Mouse (Mus musculus) CH12.LX (cell line): ENCODE measurements around the gene Six4. TPM values are rescaled to one million over a fixed set of nuclear protein-coding genes. Genes with fewer than 3 reads are reported as not detected.

ENCODE experiments used
- DNase-seq: peaks from one replicate; pipeline ENCODE4 v3.0.0-alpha.2; 2013; ENCODE audit errors: extremely low read depth
- H3K27ac ChIP-seq: 2 replicates; pipeline ENCODE4 v1.5.1; 2012; ENCODE audit warnings: low read depth, mild to moderate bottlenecking, control low read depth, moderate library complexity; ENCODE audit not compliant: insufficient read depth
- H3K27me3 ChIP-seq: replicated peaks from 2 replicates; pipeline ENCODE3; 2012; ENCODE audit warnings: inconsistent platforms
- H3K36me3 ChIP-seq, 2 experiments: replicated peaks in 1 of 2; 2 replicates each; pipeline versions ENCODE3 to v1.6.1; 2012; ENCODE audit warnings: inconsistent platforms in 1 of 2, low read length in 1 of 2, mild to moderate bottlenecking in 1 of 2, mixed read lengths in 1 of 2, moderate library complexity in 1 of 2; ENCODE audit not compliant: control insufficient read depth in 1 of 2, insufficient read depth in 1 of 2
- H3K4me1 ChIP-seq, 2 experiments: 2 replicates each; pipeline ENCODE4 v1.6.1; 2012; ENCODE audit warnings: inconsistent platforms in 1 of 2, moderate library complexity in 1 of 2; ENCODE audit not compliant: insufficient read depth in 2 of 2, control insufficient read depth in 1 of 2
- H3K4me2 ChIP-seq: 2 replicates; pipeline ENCODE4 v1.6.1; 2012; ENCODE audit warnings: low read depth, mild to moderate bottlenecking, control low read depth; ENCODE audit not compliant: poor library complexity, insufficient read depth, severe bottlenecking
- H3K4me3 ChIP-seq, 3 experiments: fragments of 150-350 bp in 1 of 3; sonication (generic) in 1 of 3; replicated peaks in 1 of 3; 2 replicates each; pipeline versions ENCODE3 to v1.5.1; 2011 to 2012; ENCODE audit warnings: low read depth in 2 of 3, low read length in 2 of 3, mild to moderate bottlenecking in 2 of 3, moderate library complexity in 2 of 3, control low read depth in 1 of 3, improper control_type of control experiment in 1 of 3, inconsistent platforms in 1 of 3, mixed read lengths in 1 of 3; ENCODE audit not compliant: poor library complexity in 1 of 3
- H3K79me2 ChIP-seq: replicated peaks from 2 replicates; pipeline ENCODE4 v1.6.1; 2012; ENCODE audit warnings: mild to moderate bottlenecking, moderate library complexity; ENCODE audit not compliant: control insufficient read depth, poor library complexity, insufficient read depth, severe bottlenecking; ENCODE audit errors: extremely low read depth
- H3K9ac ChIP-seq: 2 replicates; pipeline ENCODE4 v1.6.1; 2012; ENCODE audit warnings: low read depth, mild to moderate bottlenecking, control low read depth, moderate library complexity; ENCODE audit not compliant: insufficient read depth
- H3K9me3 ChIP-seq: replicated peaks from 2 replicates; pipeline ENCODE3; 2012; ENCODE audit warnings: low read length, inconsistent platforms, mixed read lengths
- CHD2 ChIP-seq: IDR thresholded peaks from 2 replicates; pipeline ENCODE4 v1.6.1; 2011; ENCODE audit warnings: low read length, improper control_type of control experiment
- CTCF ChIP-seq, 2 experiments: IDR thresholded peaks in 1 of 2; conservative IDR thresholded peaks in 1 of 2; 2 replicates each; pipeline ENCODE4 v1.5.1; 2011 to 2012; ENCODE audit warnings: low read depth in 2 of 2, low read length in 2 of 2, improper control_type of control experiment in 1 of 2, inconsistent platforms in 1 of 2, mild to moderate bottlenecking in 1 of 2, moderate library complexity in 1 of 2
- EP300 ChIP-seq: IDR thresholded peaks from 2 replicates; pipeline ENCODE4 v1.6.1; 2011; ENCODE audit warnings: low read length, improper control_type of control experiment
- HCFC1 ChIP-seq: IDR thresholded peaks from 2 replicates; pipeline ENCODE4 v1.6.1; 2012; ENCODE audit warnings: low read depth, mild to moderate bottlenecking, inconsistent platforms, low read length, improper control_type of control experiment
- IRF4 ChIP-seq: IDR thresholded peaks from 2 replicates; pipeline ENCODE4 v1.6.1; 2014; ENCODE audit warnings: low read depth, mild to moderate bottlenecking, inconsistent platforms, low read length, improper control_type of control experiment
- JUND ChIP-seq: conservative IDR thresholded peaks from 2 replicates; pipeline ENCODE4 v1.6.1; 2011; ENCODE audit warnings: low read depth, low read length, improper control_type of control experiment
- KAT2A ChIP-seq: IDR thresholded peaks from 2 replicates; pipeline ENCODE4 v1.6.1; 2012; ENCODE audit warnings: low read length, improper control_type of control experiment, inconsistent platforms; ENCODE audit not compliant: insufficient replicate concordance
- MAFK ChIP-seq: IDR thresholded peaks from 2 replicates; pipeline ENCODE4 v1.6.1; 2011; ENCODE audit warnings: low read length, improper control_type of control experiment; ENCODE audit not compliant: insufficient replicate concordance
- MAZ ChIP-seq: IDR thresholded peaks from 2 replicates; pipeline ENCODE4 v1.6.1; 2012; ENCODE audit warnings: low read depth, mild to moderate bottlenecking, inconsistent platforms, low read length, improper control_type of control experiment, moderate library complexity
- MXI1 ChIP-seq: IDR thresholded peaks from 2 replicates; pipeline ENCODE4 v1.6.1; 2011; ENCODE audit warnings: mild to moderate bottlenecking, low read depth, low read length, improper control_type of control experiment
- NRF1 ChIP-seq: IDR thresholded peaks from 2 replicates; pipeline ENCODE4 v1.6.1; 2014; ENCODE audit warnings: low read depth, mild to moderate bottlenecking, inconsistent platforms, low read length, improper control_type of control experiment, moderate library complexity
- PAX5 ChIP-seq: IDR thresholded peaks from 2 replicates; pipeline ENCODE4 v1.6.1; 2012; ENCODE audit warnings: low read length, inconsistent platforms, mixed read lengths
- TBP ChIP-seq: conservative IDR thresholded peaks from 2 replicates; pipeline ENCODE4 v1.6.1; 2011; ENCODE audit warnings: low read depth, low read length, improper control_type of control experiment
- TCF12 ChIP-seq: IDR thresholded peaks from 2 replicates; pipeline ENCODE4 v1.6.1; 2014; ENCODE audit warnings: low read depth, mild to moderate bottlenecking, inconsistent platforms, low read length, improper control_type of control experiment
- USF1 ChIP-seq: IDR thresholded peaks from 2 replicates; pipeline ENCODE4 v1.6.1; 2014; ENCODE audit warnings: low read depth, mild to moderate bottlenecking, inconsistent platforms, low read length, improper control_type of control experiment
- ZC3H11A ChIP-seq: IDR thresholded peaks from 2 replicates; pipeline ENCODE4 v1.6.1; 2012; ENCODE audit warnings: low read depth, mild to moderate bottlenecking, inconsistent platforms, low read length, improper control_type of control experiment
- ZKSCAN1 ChIP-seq: IDR thresholded peaks from 2 replicates; pipeline ENCODE4 v1.6.1; 2012; ENCODE audit warnings: low read depth, inconsistent platforms, low read length, improper control_type of control experiment, borderline replicate concordance
- ZNF384 ChIP-seq: IDR thresholded peaks from 2 replicates; pipeline ENCODE4 v1.6.1; 2012; ENCODE audit warnings: low read depth, low read length, improper control_type of control experiment, inconsistent platforms
- dilution Hi-C: fragments of 300-500 bp; cut with MboI; formaldehyde crosslinking; loops from 2 replicates; pipeline ENCODE4 v1.14.3; 2020; ENCODE audit warnings: low sequenced_read_pairs; ENCODE audit not compliant: extremely low pct_unique_long_range_greater_than_20kb, extremely low pct_ligation_motif_present
- in situ Hi-C: fragments of 300-500 bp; cut with MboI; formaldehyde crosslinking; loops from 3 replicates; pipeline ENCODE4 v1.14.3; 2019; ENCODE audit warnings: low sequenced_read_pairs, low pct_ligation_motif_present, low pct_unique_long_range_greater_than_20kb, mixed read lengths
- polyA plus RNA-seq: library from polyadenylated mRNA; unstranded; fragments of >175 nt; gene quantifications from 2 replicates; pipeline ENCODE4 v1.2.1, GENCODE M21; 2012; ENCODE audit warnings: low read depth; ENCODE audit not compliant: insufficient read length
- total RNA-seq, 2 experiments: library from RNA; depleted of rRNA; stranded (reverse); fragments of 300-350 nt in 1 of 2; fragments of >200 nt in 1 of 2; gene quantifications; 2 replicates each; pipeline ENCODE4 v1.2.3; 2012 to 2014

Six4 gene
- total and polyA plus RNA-seq, 3 experiments: 2.0 to 2.5 (median 2.2) TPM

DNA sequence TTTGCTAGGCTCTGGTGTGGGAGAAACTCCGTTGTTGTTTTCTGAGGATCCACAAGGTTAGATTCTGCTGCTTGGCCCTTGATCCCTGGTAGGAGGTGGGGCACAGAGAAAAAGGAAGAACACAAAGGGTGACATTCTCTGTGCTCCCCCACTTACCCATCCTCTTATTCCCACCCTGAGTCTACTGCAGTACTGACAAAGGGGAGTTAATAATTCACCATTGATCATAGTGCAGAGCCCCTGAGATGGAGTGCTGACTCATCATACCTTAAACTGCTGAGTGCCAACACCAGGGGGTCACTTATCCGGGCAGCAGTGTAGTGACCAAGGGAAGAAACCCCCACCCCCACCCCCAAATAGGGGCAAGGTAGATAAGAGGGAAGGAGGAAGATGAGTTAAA, 18.7 kb downstream of the Six4 start:
- Histone ChIP-seq H3K9ac (no peak overlapping the region), H3K4me2 (no peak overlapping the region), H3K27me3 (no peaks in the 10 kb centered on the region), H3K9me3 (no peaks in the 10 kb centered on the region), H3K4me3 (no peak overlapping the region), H3K27ac (no peak overlapping the region), H3K79me2 (no peaks in the 10 kb centered on the region), H3K36me3 (peaks cover 0 to 1% of the 10 kb centered on the region in 2 experiments), H3K4me1 (peaks cover 0 to 5% of the 10 kb centered on the region in 2 experiments; a peak in 1 of 4 replicates)
- no peak for DNase-seq
- in situ Hi-C loops (no loop called here), dilution Hi-C loops (no loop called here)
- TF ChIP-seq ZKSCAN1 (no peak), NRF1 (no peak), IRF4 (no peak), MAZ (no peak), CTCF (conservative IDR thresholded peaks at IDR 0.05 in 1 of 2, IDR thresholded peaks at IDR 0.05 in 1 of 2; ENCODE audit: low read depth in 2 of 2, low read length in 2 of 2) (no peak), ZNF384 (no peak), MAFK (0 out of 2 replicates have a peak, but pooled peaks have one; percentile 13)

DNA sequence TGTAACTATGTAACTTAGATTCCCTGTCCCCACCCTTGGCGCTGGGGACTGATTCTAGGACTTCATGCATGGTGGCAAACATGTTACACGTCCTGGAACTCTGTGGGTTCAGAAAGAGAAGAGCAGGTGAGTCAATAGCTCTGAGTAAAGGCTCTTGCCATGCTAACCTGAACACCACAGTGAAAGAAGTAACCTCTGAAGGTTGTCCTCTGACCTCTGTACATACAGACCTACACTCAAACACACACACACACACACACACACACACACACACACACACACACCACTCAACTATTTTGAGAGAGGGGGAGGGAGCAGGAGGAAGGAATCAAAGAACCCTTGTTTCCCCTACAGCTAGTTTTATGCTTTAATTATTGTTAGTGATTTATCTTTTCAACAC, 19.1 kb downstream of the Six4 start:
- Histone ChIP-seq H3K9ac (no peak overlapping the region), H3K4me1 (peaks cover 0 to 5% of the 10 kb centered on the region in 2 experiments; a peak in 1 of 4 replicates), H3K36me3 (no peaks in the 10 kb centered on the region), H3K4me3 (no peak overlapping the region), H3K27me3 (no peaks in the 10 kb centered on the region), H3K4me2 (no peak overlapping the region), H3K9me3 (no peaks in the 10 kb centered on the region), H3K27ac (no peak overlapping the region), H3K79me2 (no peaks in the 10 kb centered on the region)
- in situ Hi-C loops: no loop called here
- no peak for DNase-seq
- TF ChIP-seq MAFK (no peak), USF1 (no peak), EP300 (no peak), HCFC1 (no peak), ZC3H11A (no peak), PAX5 (no peak), TCF12 (no peak), CTCF (conservative IDR thresholded peaks at IDR 0.05 in 1 of 2, IDR thresholded peaks at IDR 0.05 in 1 of 2; ENCODE audit: low read depth in 2 of 2, low read length in 2 of 2) (no peak), TBP (no peak), CHD2 (no peak), IRF4 (no peak), MXI1 (no peak), KAT2A (no peak), JUND (no peak)
- TF ChIP-seq, all 38 proteins: peak for 0
- dilution Hi-C loops: no loop called here
